Mouse (Mus musculus) CD4-positive helper T cell, adult 2 months (primary cell): ENCODE results near the gene B4galnt1.

Source experiments
- DNase-seq: peaks from one replicate; pipeline ENCODE4 v3.0.0-alpha.2; 2012; ENCODE audit warnings: low read depth, missing footprints, low spot score

B4galnt1 gene

GRCm38 (mm10) chr10:127208921-127209320 lies 43.9 kb downstream of the B4galnt1 start:
- DNase-seq, result no peak

GRCm38 (mm10) chr10:127209928-127210570 lies 45.0 kb downstream of the B4galnt1 start:
- DNase-seq, result no peak

- no peak for DNase-seq
These were observed 46.0 kb downstream of the B4galnt1 start for GRCm38 (mm10) chr10:127210961-127211405.

GRCm38 (mm10) chr10:127211414-127211854 lies 46.4 kb downstream of the B4galnt1 start, which contains the start of gene Pip4k2c:
Gene Pip4k2c (minus strand): TSS chr10:127211585.
- peak; percentile 95 for DNase-seq

GRCm38 (mm10) chr10:127213272-127213671 lies 48.2 kb downstream of the B4galnt1 start:
- no peak for DNase-seq

- DNase-seq, result no peak
These were observed 48.8 kb downstream of the B4galnt1 start for GRCm38 (mm10) chr10:127213704-127214421.

GRCm38 (mm10) chr10:127214422-127214803 lies 49.4 kb downstream of the B4galnt1 start:
- DNase-seq, result no peak

GRCm38 (mm10) chr10:127216456-127216855 lies 51.4 kb downstream of the B4galnt1 start:
- no peak for DNase-seq

GRCm38 (mm10) chr10:127217177-127217576 lies 52.2 kb downstream of the B4galnt1 start:
- no peak for DNase-seq

GRCm38 (mm10) chr10:127218339-127218738 lies 53.3 kb downstream of the B4galnt1 start:
- peak; percentile 20 for DNase-seq
